Mouse (Mus musculus) midbrain, embryonic 15.5 days (tissue): ENCODE data around the gene Rsph6a. TPM values are rescaled to one million over a fixed set of nuclear protein-coding genes. Genes with fewer than 3 reads are reported as not detected.

Experiments used
- ATAC-seq: fragments of 200-750 bp; cut with Nextera tagmentation; replicated peaks from 2 replicates; pipeline ENCODE4 v1.8.0; 2017; ENCODE audit warnings: moderate TSS enrichment
- H3K27ac ChIP-seq: fragments of 300-500 bp; sonication (generic); 2 replicates; pipeline ENCODE4 v1.5.1; 2015; ENCODE audit warnings: mild to moderate bottlenecking, inconsistent platforms
- H3K27me3 ChIP-seq: fragments of 300-500 bp; sonication (generic); replicated peaks from 2 replicates; pipeline ENCODE4 v1.6.1; 2015; ENCODE audit warnings: inconsistent platforms
- H3K36me3 ChIP-seq: fragments of 300-500 bp; sonication (generic); replicated peaks from 2 replicates; pipeline ENCODE4 v1.6.1; 2015; ENCODE audit warnings: inconsistent platforms
- H3K4me1 ChIP-seq: fragments of 300-500 bp; sonication (generic); 2 replicates; pipeline ENCODE4 v1.6.1; 2015; ENCODE audit warnings: inconsistent platforms
- H3K4me2 ChIP-seq: fragments of 300-500 bp; sonication (generic); 2 replicates; pipeline ENCODE4 v1.6.1; 2015; ENCODE audit warnings: inconsistent platforms, mild to moderate bottlenecking, moderate library complexity
- H3K4me3 ChIP-seq: fragments of 300-500 bp; sonication (generic); 2 replicates; pipeline ENCODE4 v1.5.1; 2015; ENCODE audit warnings: mild to moderate bottlenecking, inconsistent platforms
- H3K9ac ChIP-seq: fragments of 300-500 bp; sonication (generic); 2 replicates; pipeline ENCODE4 v1.6.1; 2015; ENCODE audit warnings: mild to moderate bottlenecking, inconsistent platforms
- H3K9me3 ChIP-seq: fragments of 300-500 bp; sonication (generic); 2 replicates; pipeline ENCODE4 v1.6.1; 2016; ENCODE audit warnings: inconsistent platforms
- WGBS: fragments of 180-500 bp; shearing (Covaris S2); methylation state at CpG from one replicate; pipeline ENCODE4 v1.1.7; 2015; ENCODE audit warnings: mixed read lengths; 5-methylcytosine and 5-hydroxymethylcytosine counted together
- polyA plus RNA-seq: library from polyadenylated mRNA; unstranded; fragments of >200 nt; fragmentation: Nextera tagmentation; extraction: Ambion mirVana; gene quantifications from 2 replicates; pipeline ENCODE4 v1.2.1, GENCODE M21; 2015

Rsph6a gene
- polyA plus RNA-seq, 1 experiment from 2014 or later, result 0.15 TPM

GRCm38 (mm10) chr7:19084921-19085473 is 30.5 kb downstream of the Rsph6a start:
- H3K4me3 ChIP-seq, result no peak overlapping the region
- no peak for ATAC-seq
- 28% methylated on average over 9 of the region's 9 CpGs for WGBS
- peaks cover 19% of the 10 kb centered on the region; the same call in 1 of the 2 replicates for H3K4me1 ChIP-seq
- H3K27ac ChIP-seq, result no peak overlapping the region
- H3K36me3 ChIP-seq, result peaks cover 31% of the 10 kb centered on the region
- H3K9me3 ChIP-seq, result no peaks in the 10 kb centered on the region
- peaks cover 3% of the 10 kb centered on the region; the same call in 1 of the 2 replicates for H3K27me3 ChIP-seq
- no peak overlapping the region for H3K4me2 ChIP-seq
- no peak overlapping the region for H3K9ac ChIP-seq

GRCm38 (mm10) chr7:19085495-19085894 is 31.0 kb downstream of the Rsph6a start:
- WGBS, result 14% methylated on average over 6 of the region's 6 CpGs
- Histone ChIP-seq H3K4me2 (no peak overlapping the region), H3K9me3 (no peaks in the 10 kb centered on the region), H3K4me3 (no peak overlapping the region), H3K9ac (no peak overlapping the region), H3K36me3 (peaks cover 28% of the 10 kb centered on the region), H3K27me3 (peaks cover 3% of the 10 kb centered on the region; the same call in 1 of the 2 replicates), H3K27ac (no peak overlapping the region), H3K4me1 (peaks cover 19% of the 10 kb centered on the region; the same call in 1 of the 2 replicates)
- ATAC-seq, result no peak

- Histone ChIP-seq H3K4me3 (no peak overlapping the region), H3K27ac (no peak overlapping the region), H3K9ac (no peak overlapping the region), H3K9me3 (no peaks in the 10 kb centered on the region), H3K36me3 (peaks cover 23% of the 10 kb centered on the region), H3K4me2 (no peak overlapping the region), H3K27me3 (peaks cover 8% of the 10 kb centered on the region; the same call in 1 of the 2 replicates), H3K4me1 (peaks cover 19% of the 10 kb centered on the region; the same call in 1 of the 2 replicates)
- 18% methylated on average over 14 of the region's 14 CpGs for WGBS
- ATAC-seq, result no peak
Measured at GRCm38 (mm10) chr7:19086042-19086441, 31.6 kb downstream of the Rsph6a start.

GRCm38 (mm10) chr7:19086760-19087159 is 32.3 kb downstream of the Rsph6a start:
- H3K27me3 ChIP-seq, result peaks cover 15% of the 10 kb centered on the region; the same call in 1 of the 2 replicates
- no peak overlapping the region for H3K27ac ChIP-seq
- 62% methylated on average over 18 of the region's 18 CpGs for WGBS
- peaks cover 20% of the 10 kb centered on the region for H3K36me3 ChIP-seq
- peaks cover 19% of the 10 kb centered on the region; the same call in 1 of the 2 replicates for H3K4me1 ChIP-seq
- H3K9ac ChIP-seq, result no peak overlapping the region
- ATAC-seq, result no peak
- H3K4me2 ChIP-seq, result no peak overlapping the region
- H3K4me3 ChIP-seq, result no peak overlapping the region
- H3K9me3 ChIP-seq, result no peaks in the 10 kb centered on the region

- Histone ChIP-seq H3K27ac (no peak overlapping the region), H3K36me3 (peaks cover 7% of the 10 kb centered on the region), H3K4me1 (peaks cover 29% of the 10 kb centered on the region), H3K4me3 (no peak overlapping the region), H3K4me2 (no peak overlapping the region), H3K9me3 (no peaks in the 10 kb centered on the region), H3K27me3 (peaks cover 20% of the 10 kb centered on the region; the same call in 1 of the 2 replicates), H3K9ac (no peak overlapping the region)
- WGBS, result 39% methylated on average over 10 of the region's 10 CpGs
- ATAC-seq, result no peak
Measured at GRCm38 (mm10) chr7:19088813-19089212, 34.3 kb downstream of the Rsph6a start.

- peaks cover 27% of the 10 kb centered on the region for H3K27me3 ChIP-seq
- peaks cover 7% of the 10 kb centered on the region for H3K36me3 ChIP-seq
- H3K9me3 ChIP-seq, result no peaks in the 10 kb centered on the region
- H3K4me2 ChIP-seq, result no peak overlapping the region
- H3K4me1 ChIP-seq, result peaks cover 46% of the 10 kb centered on the region
- WGBS, result 33% methylated on average over 16 of the region's 17 CpGs
- ATAC-seq, result no peak
- H3K27ac ChIP-seq, result no peak overlapping the region
- no peak overlapping the region for H3K4me3 ChIP-seq
- no peak overlapping the region for H3K9ac ChIP-seq
Measured at GRCm38 (mm10) chr7:19091913-19092312, 37.4 kb downstream of the Rsph6a start.

GRCm38 (mm10) chr7:19092381-19093173 is 38.1 kb downstream of the Rsph6a start:
- Histone ChIP-seq H3K4me3 (0 out of 2 replicates have a peak overlapping the region, but pooled peaks have one; percentile 49), H3K36me3 (peaks cover 7% of the 10 kb centered on the region), H3K4me2 (peak overlapping the region; percentile 96), H3K4me1 (peaks cover 46% of the 10 kb centered on the region), H3K9ac (no peak overlapping the region), H3K9me3 (no peaks in the 10 kb centered on the region), H3K27ac (0 out of 2 replicates have a peak overlapping the region, but pooled peaks have one; percentile 18), H3K27me3 (peaks cover 27% of the 10 kb centered on the region)
- 7% methylated on average over 38 of the region's 38 CpGs for WGBS
- ATAC-seq, result peak; percentile 45

- Histone ChIP-seq H3K27me3 (peaks cover 27% of the 10 kb centered on the region), H3K4me1 (peaks cover 46% of the 10 kb centered on the region), H3K4me2 (peak overlapping the region; percentile 96), H3K9ac (no peak overlapping the region), H3K9me3 (no peaks in the 10 kb centered on the region), H3K4me3 (peak overlapping the region; percentile 49), H3K36me3 (peaks cover 3% of the 10 kb centered on the region; the same call in 1 of the 2 replicates), H3K27ac (peak overlapping the region; percentile 51; the same call in 1 of the 2 replicates)
- ATAC-seq, result peak; percentile 13
- WGBS, result 5% methylated on average over 10 of the region's 15 CpGs
Measured at GRCm38 (mm10) chr7:19093174-19093521, 38.7 kb downstream of the Rsph6a start.

GRCm38 (mm10) chr7:19093537-19094385 is 39.3 kb downstream of the Rsph6a start:
- peaks cover 3% of the 10 kb centered on the region; the same call in 1 of the 2 replicates for H3K36me3 ChIP-seq
- peak overlapping the region; percentile 66 for H3K27ac ChIP-seq
- H3K4me2 ChIP-seq, result peak overlapping the region; percentile 96
- peak overlapping the region; percentile 46 for H3K9ac ChIP-seq
- no peaks in the 10 kb centered on the region for H3K9me3 ChIP-seq
- peak overlapping the region; percentile 49 for H3K4me3 ChIP-seq
- peak; percentile 79 for ATAC-seq
- 1% methylated on average over 45 of the region's 45 CpGs for WGBS
- peaks cover 46% of the 10 kb centered on the region for H3K4me1 ChIP-seq
- peaks cover 27% of the 10 kb centered on the region for H3K27me3 ChIP-seq

GRCm38 (mm10) chr7:19094471-19094825 is 40.0 kb downstream of the Rsph6a start, which contains the start of gene Six5:
Gene Six5 (plus strand): TSS chr7:19094594.
- 1% methylated on average over 14 of the region's 36 CpGs for WGBS
- peaks cover 3% of the 10 kb centered on the region; the same call in 1 of the 2 replicates for H3K36me3 ChIP-seq
- peak within 1 kb of the TSS; percentile 66 for H3K27ac ChIP-seq
- peaks cover 27% of the 10 kb centered on the region for H3K27me3 ChIP-seq
- H3K4me1 ChIP-seq, result peaks cover 46% of the 10 kb centered on the region
- peak within 1 kb of the TSS; percentile 49 for H3K4me3 ChIP-seq
- no peak for ATAC-seq
- H3K9me3 ChIP-seq, result no peaks in the 10 kb centered on the region
- peak within 1 kb of the TSS; percentile 96 for H3K4me2 ChIP-seq
- H3K9ac ChIP-seq, result peak within 1 kb of the TSS; percentile 46

- H3K4me3 ChIP-seq, result peak overlapping the region; percentile 49
- peak overlapping the region; percentile 46 for H3K9ac ChIP-seq
- H3K27me3 ChIP-seq, result peaks cover 27% of the 10 kb centered on the region
- no peaks in the 10 kb centered on the region for H3K9me3 ChIP-seq
- H3K36me3 ChIP-seq, result peaks cover 3% of the 10 kb centered on the region; the same call in 1 of the 2 replicates
- under 1% methylated on average over 81 of the region's 87 CpGs for WGBS
- peak; percentile 3; the same call in 1 of the 2 replicates for ATAC-seq
- H3K4me2 ChIP-seq, result peak overlapping the region; percentile 96
- H3K27ac ChIP-seq, result peak overlapping the region; percentile 66
- H3K4me1 ChIP-seq, result peaks cover 46% of the 10 kb centered on the region
Measured at GRCm38 (mm10) chr7:19094826-19095750, 40.6 kb downstream of the Rsph6a start.
